Mouse (Mus musculus) effector memory CD4-positive, alpha-beta T cell, adult 7 months (primary cell): ENCODE results near the gene Rbms1. TPM values are rescaled to one million over a fixed set of nuclear protein-coding genes. Genes with fewer than 3 reads are reported as not detected.

Experiments used
- polyA plus RNA-seq: library from polyadenylated mRNA; unstranded; fragments of 100-300 nt; shearing (Covaris generic); gene quantifications from one replicate; pipeline ENCODE4 v1.2.1, GENCODE M21; 2017

The Rbms1 gene
- 158 TPM for polyA plus RNA-seq

GRCm38 (mm10) chr2:60962671-60963421, at the start of gene Rbms1:
Gene Rbms1, minus strand, starts transcription at chr2:60963192.

DNA sequence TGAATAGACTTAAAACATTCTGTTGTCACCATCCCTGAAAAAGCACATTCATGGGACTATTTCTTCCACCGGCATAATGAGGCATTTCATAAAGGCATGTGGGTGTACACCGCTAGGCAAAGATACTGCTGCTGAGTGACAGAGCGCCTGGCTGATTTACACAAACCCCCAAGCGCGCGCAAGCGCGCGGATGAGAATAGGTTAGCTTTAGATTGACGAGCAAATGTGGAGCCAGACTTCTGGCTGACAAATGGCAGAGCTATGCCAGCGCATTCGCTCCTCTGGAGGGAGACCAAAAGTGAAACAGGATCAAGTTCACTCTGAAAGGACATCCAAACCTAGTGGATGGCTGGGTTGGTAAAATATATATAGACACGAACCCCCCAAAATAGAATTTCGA, 240.5 kb downstream of the Rbms1 start, which contains the start of gene Itgb6:
Gene Itgb6 (minus strand): TSS at position 130 of the 400 bp plus-strand sequence.

Other genes starting within 250 kb of the Rbms1 start
- gene Itgb6, start 240.5 kb downstream of the Rbms1 start, polyA plus RNA-seq = 0.66 TPM